Mouse (Mus musculus): ENCODE data around the gene Olfr1419.

GRCm38 (mm10) chr19:11839119-11839518 is 35.8 kb downstream of the Olfr1419 start, which contains the start of gene Olfr1417:
- TF ChIP-seq FLI1 (IDR thresholded peaks at IDR 0.05; ENCODE audit: low read length) (no peak), GATA1 (IDR thresholded peaks at IDR 0.05; ENCODE audit: borderline replicate concordance, low read length) (no peak)
